Mouse (Mus musculus) brain, embryonic 14.5 days (tissue): Measurements from ENCODE around the gene Fkbp9. TPM values are rescaled to one million over a fixed set of nuclear protein-coding genes. Genes with fewer than 3 reads are reported as not detected.

Experiments used
- DNase-seq: peaks from one replicate; pipeline ENCODE4 v3.0.0-alpha.2; 2011; ENCODE audit warnings: low read depth
- CTCF ChIP-seq: fragments of 200-500 bp; IDR thresholded peaks from 2 replicates; pipeline ENCODE4 v1.5.1; 2012; ENCODE audit warnings: inconsistent platforms, mild to moderate bottlenecking, moderate library complexity, borderline replicate concordance; ENCODE audit not compliant: insufficient read depth, insufficient read length; ENCODE audit errors: extremely low read depth
- POLR2A ChIP-seq: fragments of 200-500 bp; IDR thresholded peaks from 2 replicates; pipeline ENCODE4 v1.6.1; 2012; ENCODE audit warnings: mild to moderate bottlenecking, inconsistent platforms, borderline replicate concordance; ENCODE audit not compliant: poor library complexity, insufficient read depth, insufficient read length, severe bottlenecking; ENCODE audit errors: extremely low read depth
- polyA plus RNA-seq: library from polyadenylated mRNA; depleted of rRNA; stranded (reverse); fragments of >200 nt; gene quantifications from 2 replicates; pipeline ENCODE4 v1.2.3, GENCODE M21; 2012; rRNA removed

Gene Fkbp9
- polyA plus RNA-seq, 1 experiment, result 37.5 TPM

GRCm38 (mm10) chr6:56923726-56924707 is 92.2 kb downstream of the Fkbp9 start, which contains the start of the genes Nt5c3 and Vmn1r4:
Gene Nt5c3 (minus strand): TSS chr6:56923932.
Gene Vmn1r4 (plus strand): TSS chr6:56924015.
- peak; percentile 99 for DNase-seq
- TF ChIP-seq POLR2A (peak; percentile 93), CTCF (no peak)

Other genes starting within 250 kb of the Fkbp9 start
- gene Lsm5, start 127.3 kb upstream of the Fkbp9 start, polyA plus RNA-seq, result 67.5 and 76.0 TPM in 2 replicates
- gene Avl9, start 117.2 kb upstream of the Fkbp9 start, polyA plus RNA-seq, result 30.3 and 34.6 TPM in 2 replicates
- gene Kbtbd2, start 34.2 kb upstream of the Fkbp9 start, polyA plus RNA-seq, result 30.6 and 33.3 TPM in 2 replicates
- 49.3 and 57.5 TPM in 2 replicates for gene Nt5c3, start 91.9 kb downstream of the Fkbp9 start, polyA plus RNA-seq
- 0.41 and 0.58 TPM in 2 replicates for gene Vmn1r4, start 92.0 kb downstream of the Fkbp9 start, polyA plus RNA-seq
- gene Vmn1r5, start 138.2 kb downstream of the Fkbp9 start, polyA plus RNA-seq, result not detected in 2 replicates
- gene Vmn1r6, start 165.2 kb downstream of the Fkbp9 start, polyA plus RNA-seq, result not detected in 2 replicates
- gene Vmn1r7, start 193.3 kb downstream of the Fkbp9 start, polyA plus RNA-seq, result not detected in 2 replicates
- not detected in 2 replicates for gene Vmn1r8, start 200.2 kb downstream of the Fkbp9 start, polyA plus RNA-seq
- gene Vmn1r9, start 234.7 kb downstream of the Fkbp9 start, polyA plus RNA-seq, result not detected in 2 replicates